Mouse (Mus musculus) cerebellum, adult 9-11 months (tissue): Measurements from ENCODE around the gene Tmem248.
A peak's percentile ranks its signal among the peaks of the same experiment; 100 is the strongest.

Experiments used
- DNase-seq: peaks from one replicate; pipeline ENCODE4 v3.0.0; 2022

The Tmem248 gene

DNA sequence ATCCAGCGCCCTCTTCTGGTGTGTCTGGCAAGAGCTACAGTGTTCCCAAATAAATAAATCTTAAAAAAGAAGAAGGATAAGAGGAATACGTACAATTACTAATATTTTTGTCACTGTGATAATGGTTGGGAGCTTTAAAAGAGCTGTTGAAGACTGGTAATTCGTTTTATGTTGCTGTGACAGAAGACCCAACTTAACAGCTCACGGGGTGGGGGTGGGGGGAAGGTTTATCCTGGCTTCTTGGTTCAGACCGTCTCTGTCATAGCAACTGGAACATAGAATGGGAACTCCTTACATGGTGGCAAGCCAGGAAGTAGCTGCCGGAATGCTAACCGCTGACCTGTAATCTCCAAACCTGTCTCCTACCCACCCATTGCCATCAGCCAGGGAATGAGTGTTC lies at the start of gene Tmem248:
Tmem248 (plus strand) TSS at position 301 of the 400 bp plus-strand sequence.
- no peak for DNase-seq

DNA sequence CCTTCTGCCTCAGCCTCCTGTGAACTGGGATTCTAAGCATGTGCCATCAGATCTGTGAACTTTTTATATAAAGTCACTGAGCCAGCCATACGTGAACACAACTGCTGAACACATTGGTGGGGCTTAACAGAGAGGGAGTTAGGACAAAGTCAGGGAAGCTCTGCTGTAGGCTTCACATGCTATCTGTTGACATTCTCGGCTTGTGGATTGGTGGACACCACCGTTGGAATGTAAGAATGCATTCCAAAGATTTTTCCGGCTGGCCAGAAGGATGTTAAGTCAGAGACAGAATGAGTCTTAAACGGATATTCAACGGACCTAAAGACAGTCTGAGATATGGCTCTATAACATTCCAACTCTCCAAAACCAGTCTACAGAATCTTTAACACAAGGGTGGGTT lies 47.8 kb upstream of the Tmem248 start:
- no peak for DNase-seq

DNA sequence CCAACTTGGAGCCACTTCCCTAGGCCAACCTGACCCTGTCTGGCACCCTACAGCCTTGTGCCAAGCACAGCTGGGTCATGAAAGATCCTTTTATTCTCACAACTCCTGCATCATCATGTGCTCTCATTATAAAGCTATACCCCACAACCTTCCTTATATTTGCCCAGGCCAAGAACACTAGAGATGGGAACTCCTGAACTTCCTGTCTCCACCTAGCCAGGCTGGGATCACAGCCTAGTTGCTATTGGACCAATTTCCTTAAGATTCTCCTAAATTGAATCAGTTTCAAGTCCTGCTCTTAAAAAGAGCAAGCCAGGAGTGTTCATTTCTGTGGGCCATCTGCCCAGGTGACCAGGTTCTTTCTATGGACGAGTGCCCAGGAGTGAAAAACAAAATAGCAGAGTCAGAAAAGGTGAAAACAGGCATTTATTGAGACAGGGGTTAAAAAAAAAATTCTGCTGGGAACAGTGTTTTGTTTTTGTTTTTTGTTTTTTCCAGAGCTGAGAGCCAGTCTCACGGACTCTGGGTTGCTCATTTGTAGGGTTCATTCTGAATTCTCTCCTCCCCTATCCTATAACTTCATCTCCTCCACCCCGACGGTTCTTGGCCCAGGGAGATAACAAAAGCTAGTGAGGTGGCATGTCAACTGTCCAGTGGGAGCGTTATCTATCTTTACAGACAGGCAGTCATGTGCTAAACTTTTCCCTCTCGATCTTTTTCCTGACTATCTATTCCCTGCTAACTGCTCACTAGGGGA lies 46.0 kb upstream of the Tmem248 start:
- peak; percentile 37 for DNase-seq

DNA sequence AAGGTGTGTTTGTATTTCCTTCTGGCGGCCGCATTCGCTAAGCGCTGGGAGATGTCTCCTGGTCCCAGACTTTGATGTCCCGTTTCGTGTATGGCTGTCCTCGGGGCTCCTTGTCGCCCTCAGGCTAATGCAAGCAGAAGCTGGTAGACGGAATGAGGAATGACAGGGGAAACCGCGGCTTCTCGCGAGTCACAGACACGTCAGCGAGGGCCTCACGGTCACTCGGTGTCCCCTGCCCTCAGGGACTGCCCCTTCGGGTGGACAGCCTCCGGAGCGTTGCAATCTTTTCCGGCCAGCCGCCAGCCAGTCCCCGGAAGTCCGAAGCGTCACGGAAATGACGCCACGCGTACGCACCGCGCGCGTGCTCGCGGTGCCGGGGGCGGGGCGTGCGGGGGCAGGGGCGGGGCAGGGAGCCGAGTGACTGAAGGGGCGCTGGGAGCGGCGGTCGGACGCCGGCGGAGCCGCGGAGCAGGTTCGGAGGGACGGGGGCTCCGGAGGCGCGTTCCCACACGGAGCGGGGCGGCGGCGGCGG lies 45.4 kb upstream of the Tmem248 start, which contains the start of gene Rabgef1:
Rabgef1 (plus strand) TSS at position 376 of the 532 bp plus-strand sequence.
- peak; percentile 95 for DNase-seq

DNA sequence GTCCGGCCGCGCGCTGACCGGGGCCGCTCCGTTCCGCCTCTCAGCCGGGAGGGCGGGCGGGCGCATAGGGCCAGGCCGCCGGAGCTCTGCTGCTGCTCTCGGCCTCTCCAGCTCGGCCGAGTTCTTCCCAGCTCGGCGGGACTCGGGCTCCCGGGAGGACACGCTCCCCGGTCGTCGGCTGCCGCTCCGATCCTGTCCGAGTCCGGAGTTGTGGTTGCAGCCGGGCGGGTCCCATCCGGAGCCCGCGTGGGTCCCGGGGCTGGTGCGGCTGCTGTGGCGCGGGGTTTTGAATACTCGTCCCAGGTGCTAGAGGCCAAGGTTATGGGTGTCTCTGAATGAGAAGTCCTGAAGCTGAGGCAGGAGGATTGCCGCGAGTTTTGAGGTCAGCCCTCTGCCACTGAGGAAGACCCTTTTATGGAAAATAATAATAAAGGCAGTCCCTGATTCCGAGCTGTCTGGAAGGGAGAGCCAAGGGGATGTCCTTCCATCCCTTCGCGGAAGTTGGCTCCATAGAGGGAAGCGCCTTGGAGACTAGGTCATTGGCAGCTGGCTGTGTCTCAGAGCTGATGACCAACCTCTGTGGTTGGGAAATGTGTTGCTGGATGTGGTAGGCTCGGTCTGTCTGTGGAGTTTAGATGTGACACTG lies 44.8 kb upstream of the Tmem248 start:
- no peak for DNase-seq

DNA sequence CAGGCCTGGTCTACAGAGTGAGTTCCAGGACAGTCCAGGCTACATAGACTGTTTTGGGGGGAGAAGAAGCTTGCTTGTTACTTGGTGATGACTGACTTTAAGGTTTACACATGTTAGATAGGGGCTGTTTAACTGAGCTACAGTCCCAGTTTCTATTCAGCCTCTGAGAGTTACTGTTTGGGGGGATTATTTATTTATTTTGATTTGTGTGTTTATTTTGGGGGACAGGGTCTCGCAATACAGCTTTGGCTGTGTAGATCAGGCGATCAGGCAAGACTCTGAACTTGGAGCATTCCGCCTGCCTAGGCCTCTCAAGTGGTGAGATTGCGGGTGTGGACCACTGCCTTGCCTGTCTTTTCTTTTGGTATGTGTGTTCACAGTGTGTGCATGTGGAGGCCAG lies 43.9 kb upstream of the Tmem248 start:
- DNase-seq: no peak

DNA sequence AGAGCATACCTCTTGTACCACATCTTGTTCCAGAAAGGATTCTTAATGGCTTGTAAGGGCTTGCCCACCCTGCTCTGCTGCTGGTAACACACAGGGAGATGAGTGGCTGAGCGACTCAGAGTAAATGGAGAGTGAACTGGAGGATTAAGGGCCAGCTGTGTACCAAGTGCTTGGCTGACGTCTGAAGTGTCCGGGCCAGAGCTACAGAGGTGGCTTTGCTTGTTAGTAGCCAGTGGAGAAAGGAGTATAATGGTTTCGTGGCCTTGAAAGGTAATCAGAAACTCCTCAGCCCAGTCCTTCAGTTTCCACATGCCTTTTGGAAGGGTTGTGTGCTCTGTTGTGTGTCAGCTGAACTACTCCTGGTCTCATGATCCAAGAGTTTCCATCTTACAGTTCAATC lies 39.0 kb upstream of the Tmem248 start:
- no peak for DNase-seq

DNA sequence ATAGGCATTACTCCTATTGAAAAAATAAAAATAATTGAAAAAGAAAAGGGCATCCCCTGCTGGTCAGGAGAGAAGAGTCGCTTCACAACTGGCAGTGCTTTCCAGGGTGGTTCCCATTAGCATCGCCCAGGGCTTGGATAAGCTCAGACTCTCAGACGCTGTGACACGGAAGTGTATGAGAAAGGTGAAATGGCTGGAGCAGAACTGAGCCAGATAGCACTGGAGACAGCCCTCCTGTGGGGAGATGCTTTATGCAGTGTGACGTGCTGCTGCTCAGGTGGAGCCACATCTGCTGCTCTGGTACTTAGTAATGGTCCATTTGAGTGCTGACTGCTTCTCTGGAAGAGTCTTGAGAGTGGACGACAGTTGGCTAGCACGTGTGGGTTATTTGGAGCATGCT lies 36.5 kb upstream of the Tmem248 start:
- no peak for DNase-seq

DNA sequence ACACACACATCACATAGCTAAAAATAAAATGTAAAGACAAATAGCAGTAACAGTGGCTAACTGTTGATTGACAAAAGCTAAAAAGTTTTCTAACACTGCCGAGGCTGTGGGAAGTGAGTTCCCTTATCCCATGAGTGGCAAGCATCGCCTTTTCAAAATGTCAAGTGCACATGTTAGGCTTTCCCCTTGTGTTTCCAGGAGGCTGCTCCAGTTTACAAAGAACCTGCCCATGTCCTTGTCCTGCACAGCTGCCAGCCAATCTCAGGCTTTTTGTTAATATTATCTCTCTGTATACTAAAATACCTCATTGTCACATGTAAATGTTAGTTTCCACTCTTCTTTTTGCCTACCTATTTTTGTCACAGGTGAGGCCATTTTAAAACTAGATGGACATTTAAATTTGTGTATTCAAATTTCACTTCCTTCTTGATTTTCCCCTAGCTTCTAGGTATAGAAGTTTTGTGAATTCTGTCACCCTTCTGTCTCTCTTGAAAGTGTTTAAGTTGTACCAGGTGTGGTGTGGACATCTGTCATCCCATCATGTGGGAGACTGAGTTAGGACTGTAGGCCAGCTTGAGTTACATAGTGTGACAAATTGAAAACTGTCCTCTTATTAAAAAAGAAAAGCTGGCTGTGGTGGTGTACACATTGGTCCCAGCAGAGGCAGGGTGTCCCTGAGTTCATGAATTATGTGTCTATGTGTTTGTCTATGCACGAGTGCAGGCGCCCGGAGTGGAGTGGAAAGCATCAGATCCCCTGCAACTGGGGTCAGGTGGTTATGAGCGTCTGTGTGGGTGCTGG lies 34.9 kb upstream of the Tmem248 start:
- no peak for DNase-seq

DNA sequence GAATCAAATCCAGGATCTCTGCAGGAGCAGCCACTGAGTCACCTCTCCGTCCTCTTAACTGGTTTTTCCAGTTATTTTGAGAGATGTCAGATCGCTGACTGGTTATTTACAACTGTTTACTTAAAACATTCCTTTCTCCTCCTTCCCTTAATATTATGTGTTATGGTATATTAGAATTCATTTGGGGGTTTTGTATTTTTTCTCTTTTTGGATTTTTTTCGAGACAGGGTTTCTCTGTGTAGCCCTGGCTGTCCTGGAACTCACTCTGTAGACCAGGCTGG lies 34.4 kb upstream of the Tmem248 start:
- DNase-seq: no peak

DNA sequence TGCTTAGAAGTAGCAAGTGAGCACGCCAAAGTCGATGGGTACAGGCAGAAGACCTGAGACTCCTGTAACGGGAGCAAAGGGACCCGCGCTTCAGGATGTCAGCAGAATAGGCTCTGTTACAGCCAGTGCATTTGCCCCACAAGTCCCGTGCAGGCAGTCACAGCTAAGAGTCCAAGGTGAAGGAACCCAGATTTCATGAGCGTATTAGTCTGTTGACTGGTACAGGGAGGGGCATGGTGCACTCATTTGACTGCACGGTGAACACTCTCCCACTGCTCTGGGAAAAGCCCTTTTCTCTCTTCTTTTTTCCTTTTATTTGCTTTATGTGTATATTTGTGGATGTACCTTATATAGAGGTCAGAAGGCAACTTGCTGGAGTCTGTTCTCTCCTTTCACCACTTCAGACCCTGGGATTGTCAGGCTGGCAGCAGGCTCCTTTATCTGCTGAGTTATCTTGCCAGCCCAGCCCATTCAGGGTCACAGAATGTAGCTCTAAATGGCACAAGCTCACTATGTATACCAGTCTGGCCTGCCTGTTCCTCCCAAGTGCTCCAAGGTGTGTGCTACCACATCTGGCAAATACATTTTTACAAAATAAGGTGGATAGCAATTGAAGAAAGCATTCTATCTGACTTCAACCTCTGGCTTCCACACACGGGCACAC lies 32.6 kb upstream of the Tmem248 start:
- DNase-seq: no peak

DNA sequence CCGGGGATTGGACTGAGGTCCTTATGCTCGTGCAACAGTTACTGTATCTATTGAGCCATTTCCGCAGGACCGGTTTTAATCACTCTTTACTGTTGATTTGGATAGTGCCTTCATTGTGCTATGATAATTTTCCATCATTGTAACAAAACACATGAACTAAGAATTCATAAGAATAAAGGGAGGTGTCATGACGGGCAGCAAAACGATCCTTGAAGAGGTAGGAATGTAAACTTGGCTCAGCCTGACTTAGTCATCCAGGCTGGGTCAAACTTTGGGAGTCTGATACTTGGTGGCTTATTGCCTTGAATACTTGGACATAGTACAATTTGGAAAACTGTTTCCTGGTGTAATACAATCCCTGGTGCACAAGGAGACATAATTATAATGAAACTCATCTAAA lies 31.6 kb upstream of the Tmem248 start:
- no peak for DNase-seq

DNA sequence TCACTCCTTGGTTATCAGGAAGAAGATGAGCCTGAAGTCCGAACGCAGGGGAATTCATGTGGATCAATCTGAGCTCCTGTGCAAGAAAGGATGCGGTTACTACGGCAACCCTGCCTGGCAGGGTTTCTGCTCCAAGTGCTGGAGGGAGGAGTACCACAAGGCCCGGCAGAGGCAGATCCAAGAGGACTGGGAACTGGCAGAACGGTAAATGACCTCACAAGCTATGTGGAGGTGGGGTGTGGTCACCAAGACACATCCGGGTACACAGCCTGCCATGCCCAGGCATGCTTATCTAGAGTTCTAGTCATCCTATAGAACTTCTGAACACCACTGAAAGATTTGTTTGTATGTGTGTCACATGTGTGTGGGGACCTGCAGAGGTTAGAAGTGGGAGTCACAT lies 29.5 kb upstream of the Tmem248 start:
- DNase-seq: no peak

DNA sequence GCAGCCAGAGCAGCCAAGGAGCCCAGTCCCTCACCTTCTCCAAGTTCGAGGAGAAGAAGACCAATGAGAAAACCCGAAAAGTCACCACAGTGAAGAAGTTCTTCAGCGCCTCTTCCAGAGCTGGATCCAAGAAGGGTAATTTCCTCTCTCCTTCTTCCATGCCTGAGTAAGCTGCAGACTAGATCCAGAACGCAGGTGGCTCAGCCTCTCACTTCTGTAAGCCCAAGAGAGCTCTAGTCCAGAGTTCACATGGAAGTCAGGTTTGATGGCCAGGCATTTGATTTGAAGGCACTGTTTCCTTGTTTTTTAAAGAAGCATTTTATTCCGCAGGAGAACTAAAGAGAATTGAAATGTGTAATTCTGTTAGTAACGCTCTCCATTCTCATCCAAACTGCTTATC lies 26.0 kb upstream of the Tmem248 start:
- DNase-seq: no peak

DNA sequence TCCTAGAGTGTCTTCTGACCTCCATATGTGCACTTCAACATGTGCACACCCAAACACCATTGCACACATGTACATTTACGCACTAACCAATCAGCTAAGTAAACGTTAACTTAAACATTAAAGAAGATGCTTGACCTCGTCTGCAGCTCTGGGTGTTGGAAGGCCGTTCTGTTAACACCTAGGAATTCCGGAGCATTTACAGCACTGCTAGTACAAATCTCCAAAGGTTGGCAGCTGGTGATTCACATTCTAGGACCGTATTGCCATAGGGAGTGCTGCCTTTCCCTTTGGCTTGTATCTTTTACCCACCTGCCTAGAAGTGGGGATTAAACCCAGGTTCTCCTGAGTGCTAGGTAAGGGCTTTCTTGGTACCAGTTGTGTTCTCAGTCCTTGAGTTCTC lies 25.0 kb upstream of the Tmem248 start:
- no peak for DNase-seq

DNA sequence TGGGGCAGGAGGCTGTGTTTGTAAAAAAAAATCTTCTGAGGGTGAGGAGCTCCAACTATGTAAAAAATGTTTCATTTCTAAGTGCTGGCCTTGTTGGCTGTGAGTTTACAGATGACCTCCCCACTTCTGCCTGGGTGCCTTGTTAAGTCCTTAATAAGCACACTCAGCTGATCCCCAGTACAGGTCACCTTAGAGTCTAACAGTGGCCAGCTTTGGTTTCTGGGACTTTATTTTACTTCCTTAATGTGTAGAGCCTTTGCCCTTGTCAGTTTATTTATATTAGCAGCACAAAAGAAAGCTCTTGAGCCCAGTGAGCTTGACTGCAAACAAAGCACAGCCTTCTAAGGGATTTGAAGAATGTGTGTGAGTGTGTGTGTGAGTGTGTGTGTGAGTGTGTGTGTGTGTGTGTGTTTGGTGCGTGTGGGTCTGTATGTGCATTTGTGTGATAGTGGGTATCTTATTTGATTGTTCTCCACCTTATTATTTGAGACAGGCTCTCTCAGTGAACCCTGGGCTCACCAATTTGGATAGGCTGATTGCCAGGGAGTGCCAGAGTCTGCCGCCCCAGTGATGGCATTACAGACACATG lies 24.4 kb upstream of the Tmem248 start:
- DNase-seq: no peak

DNA sequence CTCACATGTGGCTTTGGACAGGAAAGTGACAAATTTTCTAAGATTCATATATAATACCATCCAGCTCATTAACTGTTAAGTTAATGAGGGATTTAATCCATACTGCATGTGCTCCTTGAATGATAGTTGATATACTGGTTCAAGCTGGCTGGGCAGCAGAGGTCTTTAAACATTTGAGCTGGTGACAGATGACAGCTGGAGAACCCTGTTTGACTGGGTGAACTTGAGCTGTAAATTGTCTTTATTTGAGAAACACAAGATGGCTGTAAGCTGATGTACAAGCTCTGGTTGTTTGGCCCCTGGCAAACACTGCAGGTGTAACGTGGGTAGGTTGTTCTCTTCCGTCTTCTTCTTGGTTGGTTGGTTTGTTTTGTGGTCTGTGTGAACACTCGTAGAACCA lies 23.1 kb upstream of the Tmem248 start:
- no peak for DNase-seq

DNA sequence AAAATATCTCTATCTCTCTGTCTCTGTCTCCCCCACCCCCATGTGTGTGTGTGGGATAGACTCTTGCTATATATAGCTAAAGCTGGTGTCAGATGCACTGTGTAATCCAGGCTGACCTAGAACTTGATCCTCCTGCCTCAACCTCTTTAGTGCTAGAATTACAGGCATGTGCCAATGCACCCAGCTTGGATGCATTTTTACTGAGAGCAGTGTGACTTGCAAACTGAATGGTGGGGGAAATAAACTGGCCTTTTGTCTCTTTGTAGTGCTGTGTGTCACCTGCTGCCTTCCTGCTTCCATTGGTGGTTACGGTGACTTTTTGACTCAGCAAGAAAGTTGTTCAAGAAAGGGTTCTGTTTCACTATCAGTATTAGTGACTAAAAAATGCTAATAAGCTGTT lies 20.6 kb upstream of the Tmem248 start:
- DNase-seq: no peak

DNA sequence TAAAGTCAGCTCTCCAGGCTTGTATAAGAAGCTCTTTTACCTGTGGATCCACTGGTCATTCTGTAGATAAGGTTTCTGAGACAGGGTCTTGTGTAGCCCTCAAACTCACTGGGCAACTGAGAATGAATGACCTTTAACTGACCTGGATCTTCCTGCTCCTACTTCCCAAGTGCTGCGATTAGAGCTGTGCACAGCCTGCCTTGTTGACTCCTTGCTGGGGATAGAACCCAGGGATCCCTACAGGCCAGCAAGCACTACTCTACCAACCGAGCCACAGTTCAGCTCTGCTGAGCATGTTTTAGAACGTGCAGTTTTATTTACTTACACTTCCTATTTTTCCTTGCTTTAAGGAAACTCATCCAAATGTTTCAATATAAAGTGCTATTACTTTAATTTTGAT lies 19.4 kb upstream of the Tmem248 start:
- no peak for DNase-seq

DNA sequence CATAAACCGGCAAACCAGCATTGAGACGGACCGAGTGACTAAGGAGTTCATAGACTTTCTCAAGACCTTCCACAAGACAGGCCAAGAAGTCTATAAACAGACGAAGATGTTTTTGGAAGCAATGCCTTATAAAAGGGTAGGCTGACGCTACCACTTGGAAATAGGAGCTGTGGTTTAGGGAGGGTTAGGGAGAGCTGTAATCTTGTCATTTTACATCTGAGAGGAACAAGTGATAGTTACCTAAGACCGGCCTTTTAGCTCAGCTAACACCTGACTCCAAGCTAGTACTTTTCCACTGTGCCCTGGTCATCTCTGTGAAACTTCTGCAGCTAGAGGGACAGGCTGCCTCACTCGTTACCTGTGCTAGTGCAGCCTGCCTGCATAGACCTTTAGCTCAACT lies 18.9 kb upstream of the Tmem248 start:
- no peak for DNase-seq

DNA sequence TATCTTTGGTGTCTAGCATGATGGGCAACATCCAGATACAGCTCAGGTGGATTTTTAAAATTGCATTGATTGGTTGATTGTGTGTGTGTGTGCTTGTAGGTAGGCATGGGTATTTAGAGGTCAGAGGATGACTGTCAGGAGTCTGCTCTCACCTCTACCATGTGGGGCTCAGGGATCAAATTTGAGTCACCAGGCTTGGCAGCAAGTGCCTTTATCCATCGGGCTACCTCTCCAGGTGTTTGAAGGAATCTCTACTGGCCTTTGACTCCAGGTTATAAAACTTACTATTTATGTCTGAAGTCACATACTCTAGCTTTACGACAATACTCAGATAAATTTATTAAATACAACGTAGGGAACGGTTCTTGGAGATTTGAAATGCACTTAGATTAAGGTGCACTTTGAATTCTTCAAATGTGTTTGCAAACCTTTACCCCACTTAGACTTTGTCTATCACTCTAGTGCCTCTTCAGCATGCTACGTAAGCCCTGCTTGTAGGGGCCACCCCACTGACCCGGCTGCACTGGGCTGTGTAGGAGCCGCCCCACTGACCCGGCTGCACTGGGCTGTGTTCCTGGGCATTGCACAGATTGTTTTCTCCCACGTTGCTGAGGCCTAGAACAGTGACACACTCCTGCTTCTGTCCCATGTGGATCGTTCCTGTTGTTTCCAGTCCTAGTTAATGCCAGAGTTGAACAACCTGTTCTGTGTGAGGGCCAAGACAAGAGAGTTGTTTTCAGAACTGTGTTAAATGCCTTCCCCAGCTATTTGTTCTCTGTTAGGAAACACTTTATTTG lies 16.4 kb upstream of the Tmem248 start:
- DNase-seq: no peak

DNA sequence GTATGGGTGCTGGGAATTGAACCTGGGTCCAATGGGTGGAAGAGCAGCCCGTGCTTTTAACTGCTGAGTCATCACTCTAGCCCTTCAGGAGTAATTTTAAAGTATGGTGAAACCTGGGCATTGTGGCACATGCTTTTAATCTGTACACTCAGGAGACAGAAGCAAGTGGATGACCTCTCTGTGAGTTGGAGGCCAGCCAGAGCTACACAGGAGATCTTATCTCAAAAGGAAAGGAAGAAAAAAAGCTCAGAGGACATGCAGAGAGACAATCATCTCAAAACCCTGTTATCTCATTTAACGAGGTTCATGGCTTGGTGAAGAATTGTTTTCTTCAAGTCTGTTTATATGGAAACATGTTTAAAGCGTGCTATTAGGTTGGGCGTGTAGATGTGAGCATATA lies 12.9 kb upstream of the Tmem248 start:
- DNase-seq: no peak
